Mouse (Mus musculus) regulatory T cell (primary cell): ENCODE measurements around the gene 4933428M09Rik.
"Not testable (repeated sequence)": the region's sequence is repeated elsewhere in the genome, so short reads cannot be mapped to it uniquely, and the experiment has no call there.

ENCODE experiments used
- in situ Hi-C: fragments of 300-600 bp; cut with MboI, MseI; formaldehyde crosslinking; loops from one replicate; pipeline ENCODE4 v1.15.1; 2025; ENCODE audit warnings: high pct_unique_total_duplicates

4933428M09Rik gene

DNA sequence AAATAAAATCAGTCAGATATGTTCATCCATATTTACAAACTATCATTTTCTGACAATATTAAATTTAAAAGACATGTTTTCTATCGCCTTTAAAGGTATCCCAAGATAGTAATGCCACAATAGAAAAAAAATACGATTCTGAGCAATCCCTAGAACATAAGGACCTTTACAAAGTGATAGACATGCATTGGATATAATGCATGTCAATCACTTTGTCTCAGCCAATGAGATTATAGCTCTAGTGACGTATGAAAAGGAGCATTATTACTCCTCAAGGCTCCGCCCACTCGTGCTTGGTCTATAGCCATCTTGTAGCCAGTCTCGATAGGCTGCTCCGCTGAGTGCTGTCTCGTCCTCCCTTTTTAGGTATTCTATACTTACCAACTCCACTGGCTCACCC lies at the start of gene 4933428M09Rik:
TSS of gene 4933428M09Rik (plus strand) at position 301 of the 400 bp plus-strand sequence.
- in situ Hi-C loops: no loop called here

DNA sequence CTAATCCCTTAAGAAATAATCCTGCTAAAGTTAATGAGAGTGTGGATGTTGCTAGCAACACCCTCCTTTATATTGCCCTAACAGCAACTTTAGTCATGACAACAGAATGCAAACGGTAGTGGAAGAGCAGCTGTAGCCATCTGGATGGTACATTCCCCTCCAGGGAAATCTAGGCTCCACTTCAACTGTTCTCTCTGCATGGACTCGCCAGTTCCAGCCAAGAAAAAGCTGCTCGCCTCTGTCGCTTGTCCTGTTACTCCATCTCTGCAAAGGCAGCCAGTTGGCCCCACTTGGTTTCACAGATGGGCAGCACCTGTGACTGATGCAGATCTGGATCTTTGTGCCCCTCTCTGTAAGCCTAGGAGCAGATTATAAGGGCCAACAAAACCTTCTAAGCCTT lies 45.0 kb upstream of the 4933428M09Rik start:
- in situ Hi-C loops: no loop called here

DNA sequence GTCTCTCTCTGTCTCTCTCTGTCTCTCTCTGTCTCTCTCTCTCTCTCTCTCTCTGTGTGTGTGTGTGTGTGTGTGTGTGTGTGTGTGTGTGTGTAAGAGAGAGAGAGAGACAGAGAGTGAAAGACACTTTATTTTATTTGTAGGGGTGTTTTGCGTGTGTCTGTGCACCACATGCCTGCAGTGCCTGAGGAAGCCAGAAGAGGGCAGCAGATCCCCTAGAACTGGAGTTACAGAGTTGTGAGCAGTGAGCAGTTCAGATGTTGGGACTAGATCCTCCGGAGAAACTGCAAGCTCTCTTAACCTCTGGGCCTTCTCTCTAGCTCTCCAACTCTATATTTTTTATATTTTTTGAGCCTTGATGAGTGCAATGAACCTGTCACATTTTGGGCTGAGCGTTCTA lies 12.5 kb downstream of the 4933428M09Rik start:
- in situ Hi-C loops: loop anchor here (10.0 kb wide), 1 partner anchor 1413 kb away; the partner anchor contains the start of gene Tsc22d3

DNA sequence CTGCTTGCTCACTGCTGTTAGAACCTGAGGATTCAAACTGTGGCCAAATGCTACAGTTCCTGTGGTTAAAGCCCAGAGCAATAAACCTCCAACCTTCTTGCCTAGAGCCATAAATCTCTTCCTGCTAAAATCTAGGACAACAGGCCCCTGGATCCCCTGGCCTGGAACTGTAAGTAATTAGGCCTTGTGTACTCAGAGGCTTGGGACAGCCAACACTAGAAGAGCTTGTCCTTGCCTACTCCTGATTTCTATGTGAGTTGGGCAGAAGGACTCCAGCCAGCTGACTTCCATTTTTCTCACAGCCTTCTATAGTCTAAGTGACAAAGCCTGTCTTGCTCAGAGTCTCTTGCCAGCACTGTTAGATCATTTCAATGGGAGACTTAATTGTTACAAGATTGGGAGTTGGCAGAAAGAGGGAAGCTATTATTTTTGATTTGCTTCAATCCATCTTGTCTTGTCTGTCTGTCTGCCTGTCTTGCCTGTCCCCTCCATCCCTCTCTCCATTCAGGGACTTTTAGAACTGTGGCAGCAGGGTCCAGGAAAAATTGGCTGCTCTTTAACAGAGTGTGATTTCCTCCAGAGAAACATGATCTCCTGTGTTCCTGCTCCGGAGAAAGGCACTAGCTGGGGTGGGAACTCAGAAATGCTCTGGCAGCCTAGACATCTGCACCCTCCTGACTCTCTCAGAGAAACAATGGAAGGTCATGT lies 15.7 kb downstream of the 4933428M09Rik start:
- in situ Hi-C loops: loop anchor here (10.0 kb wide), 1 partner anchor 1410 kb away; the partner anchor contains the start of gene Tsc22d3

DNA sequence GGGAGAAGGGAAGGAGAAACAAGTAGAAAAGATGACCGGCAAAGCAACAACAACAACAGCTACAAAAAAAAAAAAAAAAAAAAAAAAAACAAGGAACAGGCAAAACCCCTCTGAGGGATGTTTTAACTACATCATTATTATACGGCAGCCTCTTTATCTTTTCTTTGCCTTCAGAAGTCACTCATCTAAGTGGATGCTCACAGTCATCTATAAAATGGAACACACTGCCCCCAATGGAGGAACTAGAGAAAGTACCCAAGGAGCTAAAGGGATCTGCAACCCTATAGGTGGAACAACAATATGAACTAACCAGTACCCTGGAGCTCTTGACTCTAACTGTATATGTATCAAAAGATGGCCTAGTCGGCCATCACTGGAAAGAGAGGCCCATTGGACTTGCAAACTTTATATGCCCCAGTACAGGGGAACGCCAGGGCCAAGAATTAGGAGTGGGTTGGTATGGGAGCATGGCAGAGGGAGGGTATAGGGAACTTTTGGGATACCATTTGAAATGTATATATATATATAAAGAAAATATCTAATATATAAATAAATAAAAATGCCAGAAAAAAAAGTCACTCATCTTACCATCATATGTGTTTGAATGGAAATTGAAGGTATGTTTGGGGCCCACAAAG lies 30.3 kb downstream of the 4933428M09Rik start:
- in situ Hi-C loops: not testable (repeated sequence)

DNA sequence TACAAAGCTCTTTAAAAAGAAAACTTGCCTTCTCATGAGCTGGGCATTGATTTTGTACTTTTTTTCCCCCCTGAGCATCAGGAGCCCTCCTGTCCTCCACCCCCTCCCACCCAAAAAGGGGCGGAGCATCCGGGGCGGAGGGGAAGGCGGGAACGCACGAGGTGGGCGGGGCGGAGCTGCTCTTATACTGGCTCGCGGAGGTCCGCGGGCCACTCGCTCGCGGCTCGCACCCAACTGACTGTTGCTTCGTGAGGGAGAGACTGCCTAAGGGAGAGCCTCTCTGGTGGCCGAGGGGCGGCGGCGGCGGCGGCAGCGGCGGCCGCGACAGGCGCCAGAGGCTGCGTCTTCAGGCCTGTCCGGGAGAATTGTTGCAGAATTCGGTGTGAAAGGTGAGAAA lies 30.8 kb downstream of the 4933428M09Rik start, which contains the start of gene Mum1l1:
TSS of gene Mum1l1 (plus strand) at position 214 of the 397 bp plus-strand sequence.
- in situ Hi-C loops: no loop called here

DNA sequence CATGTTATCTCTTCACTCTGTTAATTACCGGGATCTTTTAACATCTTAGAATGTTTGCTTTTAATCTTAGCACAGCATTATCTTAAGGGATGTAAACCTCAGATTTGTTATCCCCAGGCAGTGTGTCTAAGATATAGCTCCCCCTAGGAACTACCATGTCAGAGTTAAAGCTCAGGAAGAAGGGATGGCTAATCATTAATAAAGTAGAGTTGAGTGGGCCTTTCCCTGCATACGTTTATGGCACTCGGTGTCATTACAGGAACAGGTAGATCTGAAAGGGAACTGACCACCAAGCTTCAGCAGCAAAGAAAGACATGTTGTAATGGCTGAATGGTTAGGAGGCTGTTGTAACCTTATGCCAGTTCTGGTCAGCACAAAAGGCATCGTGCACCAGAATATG lies 35.7 kb downstream of the 4933428M09Rik start:
- in situ Hi-C loops: no loop called here

DNA sequence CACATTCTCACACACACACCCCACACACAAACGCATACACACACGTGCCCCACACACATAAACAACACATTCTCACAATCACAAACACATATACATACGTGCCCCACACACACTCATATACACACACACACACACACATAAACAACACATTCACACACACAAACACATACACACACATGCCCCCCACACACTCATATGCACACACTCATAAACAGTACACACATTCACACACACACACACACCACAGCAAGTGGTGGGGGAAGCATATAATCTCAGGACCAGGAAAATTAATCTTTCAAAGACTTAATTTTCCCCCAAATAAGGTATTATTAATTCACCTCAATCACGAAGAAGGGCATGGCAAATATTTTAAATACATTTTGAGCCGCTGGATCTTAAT lies 37.4 kb downstream of the 4933428M09Rik start:
- in situ Hi-C loops: no loop called here

DNA sequence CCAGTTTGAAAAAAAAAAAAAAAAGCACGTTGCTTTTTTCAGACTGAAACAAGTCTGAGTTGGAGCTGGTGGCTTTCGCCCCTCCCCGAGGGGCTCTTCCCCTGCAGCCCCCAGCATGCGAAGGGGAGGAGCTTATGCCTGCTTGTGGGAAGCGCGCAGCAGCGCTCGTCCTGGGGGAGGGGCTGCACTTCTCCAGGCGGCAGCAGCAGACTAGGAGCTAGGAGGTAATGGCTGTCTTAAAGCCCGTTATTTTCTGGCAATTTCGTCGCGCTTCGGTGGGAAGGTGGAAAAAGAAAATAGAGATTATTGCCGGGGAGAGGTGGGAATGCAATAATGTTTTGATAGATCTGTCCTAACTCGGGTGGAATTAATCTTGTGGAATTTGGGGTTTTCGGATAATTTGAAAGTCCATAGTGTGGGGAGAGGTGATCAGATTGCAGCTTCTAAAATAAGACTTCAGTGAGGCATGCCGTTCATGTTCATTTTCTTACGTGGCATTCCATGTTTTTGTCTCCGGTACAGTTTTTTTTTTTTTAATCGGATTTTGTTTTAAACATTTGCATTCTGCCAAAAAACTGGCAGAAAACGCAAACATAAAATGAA lies 38.1 kb downstream of the 4933428M09Rik start:
- in situ Hi-C loops: no loop called here

DNA sequence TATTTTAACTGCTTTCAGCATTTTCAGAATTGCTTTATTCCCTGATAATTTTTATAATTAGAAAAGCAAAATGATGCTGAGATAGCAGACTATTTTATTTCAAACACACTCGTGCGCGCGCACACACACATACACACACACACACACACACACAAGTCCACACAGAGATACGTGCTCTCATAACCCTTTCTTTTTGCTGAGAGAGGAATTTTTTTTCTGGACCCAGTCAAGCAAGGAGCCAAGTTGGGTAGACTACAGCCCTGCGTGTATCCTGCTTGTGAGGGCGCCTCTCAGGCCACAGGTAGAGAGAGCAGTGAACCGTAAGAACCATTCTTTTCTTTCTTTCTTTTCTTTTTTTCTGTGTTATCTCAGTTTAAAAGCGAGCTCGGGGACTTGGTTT lies 38.7 kb downstream of the 4933428M09Rik start:
- in situ Hi-C loops: no loop called here

DNA sequence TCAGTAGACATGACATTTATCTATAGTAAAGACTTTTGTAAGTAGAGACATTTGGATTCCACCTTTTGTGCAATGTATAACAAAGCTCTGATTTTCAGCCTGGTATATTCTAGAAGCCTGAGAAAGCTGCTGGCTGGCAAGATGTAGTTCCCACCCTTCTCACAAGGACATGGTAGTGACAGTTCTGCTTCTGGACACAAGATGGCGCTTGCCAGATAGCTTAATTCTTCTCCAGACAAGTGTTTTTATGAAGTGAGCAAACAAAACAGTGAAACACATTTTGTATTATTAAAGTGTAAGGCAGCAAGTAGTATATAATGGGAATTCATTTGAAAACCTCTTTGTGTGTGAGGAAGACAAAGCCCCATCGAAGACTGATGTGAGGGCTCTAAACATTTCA lies 40.0 kb downstream of the 4933428M09Rik start:
- in situ Hi-C loops: no loop called here

DNA sequence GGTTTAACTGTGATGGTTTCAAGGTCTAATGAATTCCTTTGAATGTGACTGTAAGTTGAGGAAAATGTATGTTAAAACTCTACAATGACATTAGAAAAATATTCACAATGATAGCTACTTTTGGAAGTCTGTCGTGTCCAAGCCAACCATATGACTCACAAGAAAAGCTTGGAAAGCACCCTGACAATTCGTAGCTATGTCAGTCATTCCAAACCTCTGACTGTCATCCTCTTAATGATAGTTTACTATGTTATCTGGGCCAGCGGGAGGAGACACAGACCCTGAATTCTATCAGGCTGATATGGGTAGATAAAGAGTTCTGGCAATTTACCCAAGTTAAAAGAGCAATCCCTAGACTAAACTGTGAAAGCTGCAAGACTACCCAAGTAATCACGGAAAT lies 41.8 kb downstream of the 4933428M09Rik start:
- in situ Hi-C loops: no loop called here

DNA sequence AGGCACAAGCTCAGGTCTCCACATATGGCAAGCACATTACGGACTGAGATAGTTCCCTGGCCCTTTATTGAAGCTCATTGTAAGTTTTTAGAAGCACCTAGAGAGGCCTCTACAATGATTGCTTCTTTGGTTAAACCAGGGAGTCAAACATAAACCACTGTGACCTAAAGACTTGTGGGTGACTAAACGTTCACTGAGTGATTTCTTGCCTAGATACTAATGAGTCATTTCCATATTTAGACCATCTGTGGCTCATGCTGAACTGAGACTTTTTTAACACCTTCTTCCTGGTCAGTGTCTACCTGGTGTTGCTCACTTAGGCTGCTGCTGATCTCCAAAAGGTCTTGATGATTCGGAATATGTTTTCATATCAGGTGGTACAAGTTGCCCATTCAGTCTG lies 42.9 kb downstream of the 4933428M09Rik start:
- in situ Hi-C loops: no loop called here
